Mouse (Mus musculus) forebrain, embryonic 16.5 days (tissue): ENCODE data around the gene Dnttip2. TPM values are rescaled to one million over a fixed set of nuclear protein-coding genes. Genes with fewer than 3 reads are reported as not detected.
"Not testable (repeated sequence)": the region's sequence is repeated elsewhere in the genome, so short reads cannot be mapped to it uniquely, and the experiment has no call there.

ENCODE experiments used
- ATAC-seq: fragments of 200-750 bp; cut with Nextera tagmentation; 2 replicates; pipeline ENCODE4 v1.8.0; 2017; ENCODE audit warnings: mild to moderate bottlenecking, moderate library complexity
- H3K27ac ChIP-seq: fragments of 300-500 bp; sonication (generic); 2 replicates; pipeline ENCODE4 v1.5.1; 2014; ENCODE audit warnings: low read length, control low read depth
- H3K27me3 ChIP-seq: fragments of 300-500 bp; sonication (generic); replicated peaks from 2 replicates; pipeline ENCODE4 v1.6.1; 2014; ENCODE audit warnings: low read length; ENCODE audit not compliant: control insufficient read depth, insufficient read depth
- H3K36me3 ChIP-seq: fragments of 300-500 bp; sonication (generic); 2 replicates; pipeline ENCODE4 v1.6.1; 2014; ENCODE audit not compliant: control insufficient read depth, insufficient read depth
- H3K4me1 ChIP-seq: fragments of 300-500 bp; sonication (generic); replicated peaks from 2 replicates; pipeline ENCODE4 v1.6.1; 2014; ENCODE audit warnings: low read length; ENCODE audit not compliant: control insufficient read depth, insufficient read depth
- H3K4me2 ChIP-seq: fragments of 300-500 bp; sonication (generic); 2 replicates; pipeline ENCODE4 v1.6.1; 2014; ENCODE audit warnings: mild to moderate bottlenecking, low read length, control low read depth
- H3K4me3 ChIP-seq: fragments of 300-500 bp; sonication (generic); replicated peaks from 2 replicates; pipeline ENCODE4 v1.5.1; 2014; ENCODE audit warnings: mild to moderate bottlenecking, low read length, control low read depth
- H3K9ac ChIP-seq: fragments of 300-500 bp; sonication (generic); replicated peaks from 2 replicates; pipeline ENCODE4 v1.6.1; 2014; ENCODE audit warnings: low read depth, low read length, control low read depth
- H3K9me3 ChIP-seq: fragments of 300-500 bp; sonication (generic); 2 replicates; pipeline ENCODE4 v1.6.1; 2016; ENCODE audit warnings: low read length; ENCODE audit not compliant: control insufficient read depth
- WGBS: fragments of 180-500 bp; shearing (Covaris S2); extraction: QIAGEN DNeasy Blood & Tissue Kit; methylation state at CpG from one replicate; pipeline ENCODE4 v1.1.7; 2014; 5-methylcytosine and 5-hydroxymethylcytosine counted together
- polyA plus RNA-seq: library from polyadenylated mRNA; unstranded; fragments of >200 nt; fragmentation: Nextera tagmentation; extraction: Ambion mirVana; gene quantifications from 2 replicates; pipeline ENCODE4 v1.2.1, GENCODE M21; 2015

The Dnttip2 gene
- 51.9 and 59.4 TPM in 2 replicates for polyA plus RNA-seq

DNA sequence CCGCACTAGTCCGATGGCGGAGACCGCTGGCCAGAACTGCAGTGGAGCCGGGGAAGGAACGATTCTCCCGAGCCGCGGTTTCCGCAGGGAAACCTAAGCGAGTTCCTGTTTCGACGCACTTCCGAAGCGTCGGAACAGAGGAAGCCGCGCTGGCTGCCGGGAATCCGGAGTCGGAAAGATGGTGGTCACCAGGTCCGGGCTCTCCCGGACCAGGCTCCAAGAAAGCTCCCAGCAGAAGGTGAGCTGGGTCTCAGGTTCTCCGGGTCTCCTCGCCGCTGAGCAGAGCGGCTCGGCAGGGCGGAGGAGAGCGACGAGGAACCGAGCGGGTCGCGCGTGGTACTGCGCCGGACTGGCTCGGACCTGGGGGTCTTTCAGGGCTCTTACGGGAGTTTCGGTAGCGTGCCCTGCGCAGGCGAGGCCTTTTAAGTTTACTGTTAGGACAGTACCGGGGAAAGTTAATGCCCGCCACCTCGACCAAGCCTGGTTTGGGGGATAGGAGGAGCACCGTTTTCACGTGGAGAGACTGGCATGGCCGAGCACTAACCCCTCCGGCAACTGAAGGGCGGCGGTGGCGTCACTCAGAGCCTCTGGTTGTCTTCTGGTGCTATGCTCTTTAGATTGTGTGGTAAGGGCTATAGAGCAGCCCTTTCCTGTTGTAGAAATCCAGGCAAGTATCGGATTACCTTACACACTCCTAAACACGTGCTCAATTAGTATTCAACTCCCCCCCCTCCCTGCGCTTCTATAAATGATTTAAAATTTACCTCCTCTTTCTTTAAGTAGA lies at the start of gene Dnttip2:
TSS of gene Dnttip2 (plus strand) at position 148 of the 784 bp plus-strand sequence.
- WGBS: under 1% methylated on average over 57 of the region's 57 CpGs
- H3K36me3 ChIP-seq: peaks cover 3% of the 10 kb centered on the region; the same call in 1 of the 2 replicates
- H3K4me1 ChIP-seq: peaks cover 34% of the 10 kb centered on the region
- H3K4me3 ChIP-seq: peak within 1 kb of the TSS; percentile 97
- peak within 1 kb of the TSS; percentile 93 for H3K9ac ChIP-seq
- H3K4me2 ChIP-seq: peak within 1 kb of the TSS; percentile 94
- H3K27ac ChIP-seq: peak within 1 kb of the TSS; percentile 63
- H3K27me3 ChIP-seq: no peaks in the 10 kb centered on the region
- ATAC-seq: peak; percentile 97
- no peaks in the 10 kb centered on the region for H3K9me3 ChIP-seq

DNA sequence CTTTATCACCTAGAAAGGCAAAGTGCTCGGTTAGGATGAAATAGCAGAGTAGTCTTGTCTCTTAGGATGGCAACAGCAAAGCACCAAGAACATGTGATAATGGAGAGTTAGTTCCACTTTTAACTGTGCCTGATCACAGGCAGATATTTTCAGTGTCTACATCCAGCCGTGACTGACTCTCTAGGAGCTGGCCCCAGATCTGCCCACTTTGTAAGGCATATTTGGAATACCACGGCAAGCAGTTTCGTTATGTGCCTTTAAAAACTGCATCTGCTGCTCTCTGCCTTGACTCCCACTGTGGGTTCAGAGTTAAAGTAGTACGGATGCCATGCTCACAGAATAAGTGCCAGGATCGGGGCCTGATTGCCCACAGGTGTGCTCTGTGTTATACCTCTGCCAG lies 47.2 kb upstream of the Dnttip2 start:
- 75% methylated on average over 6 of the region's 6 CpGs for WGBS
- not testable (repeated sequence) for H3K9me3 ChIP-seq, H3K4me2 ChIP-seq, H3K4me3 ChIP-seq, H3K36me3 ChIP-seq, H3K9ac ChIP-seq, H3K27me3 ChIP-seq, H3K27ac ChIP-seq, ATAC-seq, H3K4me1 ChIP-seq

DNA sequence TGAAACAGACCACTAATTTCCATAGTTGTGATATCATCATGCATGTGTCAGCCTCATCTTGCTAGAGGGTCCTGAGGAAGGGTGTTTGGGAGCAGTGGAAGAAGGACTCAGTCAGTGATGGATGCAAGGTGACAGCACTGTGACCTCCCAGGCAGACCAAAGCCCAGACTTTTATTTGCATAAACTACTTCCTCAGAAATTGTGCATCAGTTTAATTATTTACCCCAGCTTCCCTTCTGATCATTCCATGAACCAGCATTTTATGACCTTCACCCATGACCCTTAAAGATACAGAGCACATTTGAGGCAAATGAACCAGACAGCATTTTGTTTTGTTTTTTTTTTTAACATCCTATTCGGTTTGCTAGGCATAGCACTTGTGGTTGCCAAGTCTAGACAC lies 38.4 kb upstream of the Dnttip2 start:
- Histone ChIP-seq H3K4me3 (no peak overlapping the region), H3K27me3 (no peaks in the 10 kb centered on the region), H3K4me2 (no peak overlapping the region), H3K36me3 (no peaks in the 10 kb centered on the region), H3K9me3 (no peaks in the 10 kb centered on the region), H3K4me1 (no peaks in the 10 kb centered on the region), H3K9ac (no peak overlapping the region), H3K27ac (no peak overlapping the region)
- 42% methylated on average over 1 of the region's 1 CpGs for WGBS
- ATAC-seq: no peak

DNA sequence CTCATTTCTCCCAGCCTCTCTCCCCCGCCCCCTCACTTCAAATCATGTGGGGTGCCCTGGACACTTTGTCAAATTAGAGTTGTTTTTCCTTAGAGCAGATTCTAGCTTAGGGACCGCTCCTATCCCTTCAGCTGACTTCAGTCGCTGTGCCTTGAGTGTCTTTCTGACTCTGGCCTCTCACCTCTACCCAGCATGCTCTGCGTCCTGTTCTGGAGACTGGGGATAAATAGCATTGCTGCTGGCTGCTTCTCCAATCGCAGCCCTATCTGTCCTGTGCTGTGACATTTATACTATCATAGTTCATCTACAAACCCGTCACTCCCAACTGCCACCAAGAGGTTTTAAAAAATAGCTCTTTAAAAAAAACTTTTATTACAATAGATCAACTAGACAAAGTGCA lies 31.3 kb upstream of the Dnttip2 start:
- ATAC-seq: no peak
- WGBS: 61% methylated on average over 6 of the region's 6 CpGs
- H3K9ac ChIP-seq: no peak overlapping the region

DNA sequence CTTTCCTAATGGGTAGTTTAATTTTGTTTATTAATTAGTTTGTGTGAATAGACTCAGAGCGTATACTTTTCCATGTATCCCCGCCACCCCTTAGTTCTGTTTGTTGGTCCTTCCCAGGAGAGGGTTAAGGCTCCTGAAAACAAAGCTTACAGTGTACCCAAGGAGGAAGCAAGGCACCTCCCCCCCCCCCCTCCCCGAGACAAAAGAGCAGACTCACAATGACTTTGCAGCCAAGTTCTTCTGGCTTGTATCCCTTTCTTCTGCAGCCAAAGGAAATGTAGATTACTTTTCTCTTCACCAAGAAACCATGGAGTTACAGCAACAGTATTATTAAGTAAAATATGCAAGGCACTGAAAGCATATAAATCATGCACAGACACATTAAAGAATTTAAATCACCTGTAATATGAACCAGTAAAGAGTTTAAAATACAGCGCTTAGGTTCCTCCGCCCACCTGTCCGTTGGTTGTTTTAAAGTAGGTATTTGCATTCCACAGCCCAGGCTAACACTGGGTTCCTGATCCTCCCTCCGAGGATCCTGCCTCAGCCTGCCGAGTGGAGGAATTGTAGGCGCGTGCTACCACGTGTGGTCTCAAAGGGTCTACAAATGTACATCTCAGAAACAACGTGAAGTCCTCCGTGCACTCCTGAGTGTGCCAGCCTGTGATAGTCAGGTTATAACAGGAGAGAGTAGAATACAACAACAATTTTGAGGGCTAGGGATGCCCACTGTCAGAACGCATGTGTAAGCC lies 30.6 kb upstream of the Dnttip2 start:
- H3K4me2 ChIP-seq: no peak overlapping the region
- 44% methylated on average over 14 of the region's 14 CpGs for WGBS
- H3K36me3 ChIP-seq: no peaks in the 10 kb centered on the region
- H3K9me3 ChIP-seq: no peaks in the 10 kb centered on the region
- no peak for ATAC-seq
- H3K27ac ChIP-seq: no peak overlapping the region
- H3K27me3 ChIP-seq: no peaks in the 10 kb centered on the region
- H3K4me3 ChIP-seq: no peak overlapping the region
- no peak overlapping the region for H3K9ac ChIP-seq
- peaks cover 15% of the 10 kb centered on the region for H3K4me1 ChIP-seq

More for the DNA sequence above, 31.3 kb upstream of the Dnttip2 start:
- H3K27me3 ChIP-seq: no peaks in the 10 kb centered on the region
- no peak overlapping the region for H3K4me3 ChIP-seq
- H3K27ac ChIP-seq: no peak overlapping the region
- no peaks in the 10 kb centered on the region for H3K9me3 ChIP-seq
- no peak overlapping the region for H3K4me2 ChIP-seq
- H3K4me1 ChIP-seq: peaks cover 15% of the 10 kb centered on the region
- no peaks in the 10 kb centered on the region for H3K36me3 ChIP-seq

DNA sequence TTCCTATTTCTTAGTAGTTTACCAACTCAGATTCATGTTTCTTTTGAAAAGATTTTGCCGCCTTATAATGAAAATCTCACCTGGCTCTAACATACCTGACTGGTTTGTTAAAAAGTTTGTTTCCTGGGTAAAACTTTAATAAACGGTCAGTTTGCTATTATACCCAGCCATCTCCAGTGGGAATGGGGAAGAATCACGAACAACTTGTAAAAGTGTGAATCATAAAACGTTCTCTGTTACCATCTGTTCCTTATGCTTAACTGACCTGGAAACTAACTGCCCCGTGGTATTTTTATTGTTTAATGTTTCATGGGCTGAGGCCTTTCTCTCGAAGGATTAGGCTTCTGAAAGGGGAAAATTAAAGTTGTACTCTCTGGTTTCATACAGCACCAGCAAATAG lies 29.4 kb upstream of the Dnttip2 start:
- Histone ChIP-seq H3K4me1 (peaks cover 15% of the 10 kb centered on the region), H3K36me3 (no peaks in the 10 kb centered on the region), H3K27ac (peak overlapping the region; percentile 25; the same call in 1 of the 2 replicates), H3K4me3 (peak overlapping the region; percentile 81), H3K27me3 (no peaks in the 10 kb centered on the region), H3K9me3 (no peaks in the 10 kb centered on the region), H3K4me2 (peak overlapping the region; percentile 50), H3K9ac (peak overlapping the region; percentile 42; the same call in 1 of the 2 replicates)
- 38% methylated on average over 6 of the region's 6 CpGs for WGBS
- no peak for ATAC-seq

DNA sequence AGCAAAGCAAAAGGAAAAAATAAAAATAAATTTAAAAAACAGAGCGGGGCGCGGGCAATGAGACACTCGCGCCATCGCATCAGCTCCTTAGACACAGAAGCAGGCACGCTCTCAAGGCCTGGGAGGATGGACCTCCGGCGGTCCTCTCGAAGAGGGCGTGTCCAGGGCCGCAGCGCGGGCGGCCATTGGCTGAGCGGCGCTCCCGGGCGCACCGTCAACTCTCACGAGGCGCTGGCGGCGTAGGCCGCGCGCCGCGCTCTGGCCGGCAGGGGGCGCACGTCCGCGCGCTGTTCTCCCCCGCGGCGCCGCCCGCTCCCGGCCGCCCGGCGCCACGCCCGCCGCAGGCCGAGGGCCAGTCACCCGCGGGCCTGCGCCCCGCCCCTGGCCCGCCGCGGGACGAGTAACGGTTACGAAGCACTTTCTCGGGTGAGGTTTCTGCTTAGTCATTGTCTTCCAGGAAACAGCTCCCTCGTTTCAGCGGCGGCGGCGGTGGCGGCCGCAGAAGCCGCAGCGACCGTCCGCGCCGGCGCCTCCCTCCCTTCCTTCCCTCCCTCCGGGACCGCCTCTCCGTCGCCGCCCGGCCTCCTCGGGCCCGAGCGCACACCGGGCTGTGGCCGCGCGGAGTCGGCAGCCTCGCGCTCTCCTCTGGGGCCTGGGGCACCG lies 28.8 kb upstream of the Dnttip2 start, which contains the start of gene Gclm:
TSS of gene Gclm (plus strand) at position 343 of the 663 bp plus-strand sequence.
- Histone ChIP-seq H3K27me3 (no peaks in the 10 kb centered on the region), H3K36me3 (no peaks in the 10 kb centered on the region), H3K9me3 (no peaks in the 10 kb centered on the region), H3K4me3 (peak within 1 kb of the TSS; percentile 81), H3K4me2 (peak within 1 kb of the TSS; percentile 57), H3K27ac (peak within 1 kb of the TSS; percentile 87), H3K4me1 (peaks cover 15% of the 10 kb centered on the region), H3K9ac (peak within 1 kb of the TSS; percentile 90)
- ATAC-seq: peak; percentile 99
- under 1% methylated on average over 68 of the region's 90 CpGs for WGBS

DNA sequence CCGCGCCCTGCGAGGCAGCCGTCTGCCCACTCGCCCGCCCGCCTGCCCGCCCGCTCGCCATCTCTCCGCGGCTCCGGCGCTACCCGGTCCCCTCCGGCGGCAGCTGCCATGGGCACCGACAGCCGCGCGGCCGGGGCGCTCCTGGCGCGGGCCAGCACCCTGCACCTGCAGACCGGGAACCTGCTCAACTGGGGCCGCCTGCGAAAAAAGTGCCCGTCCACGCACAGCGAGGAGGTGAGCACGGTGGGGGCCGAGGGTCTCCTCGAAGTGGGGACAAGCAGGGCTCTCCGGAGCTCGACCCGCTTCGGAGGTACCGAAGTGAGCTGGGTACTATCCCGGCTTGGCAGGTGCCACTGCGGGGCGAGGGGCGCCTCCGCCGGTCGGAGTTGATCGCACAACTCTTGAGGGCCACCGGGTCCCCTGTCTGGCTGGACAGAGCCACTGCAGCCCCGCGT lies 28.3 kb upstream of the Dnttip2 start:
- Histone ChIP-seq H3K9ac (peak overlapping the region; percentile 90), H3K36me3 (no peaks in the 10 kb centered on the region), H3K4me1 (peaks cover 15% of the 10 kb centered on the region), H3K4me3 (peak overlapping the region; percentile 81), H3K27ac (peak overlapping the region; percentile 87), H3K4me2 (peak overlapping the region; percentile 57), H3K27me3 (no peaks in the 10 kb centered on the region), H3K9me3 (no peaks in the 10 kb centered on the region)
- WGBS: under 1% methylated on average over 45 of the region's 50 CpGs
- peak; percentile 27 for ATAC-seq

DNA sequence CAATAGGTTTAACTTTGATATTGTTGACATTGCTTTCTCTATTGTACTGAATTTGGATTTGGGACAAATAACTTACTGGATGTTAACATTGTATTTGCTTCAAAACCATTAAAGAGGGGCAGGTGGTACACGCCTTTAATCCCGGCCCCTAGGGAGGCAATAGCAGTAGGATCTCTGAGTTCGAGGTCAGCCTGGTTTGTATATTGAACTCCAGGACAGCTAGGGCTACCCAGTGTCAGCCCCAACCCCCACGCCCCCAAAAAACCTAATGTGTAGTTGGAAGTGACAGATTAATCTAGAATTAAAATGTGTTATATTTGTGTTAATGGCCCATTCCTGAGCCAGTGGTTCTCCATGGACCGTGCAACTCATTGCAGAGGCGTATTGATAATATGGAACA lies 27.8 kb upstream of the Dnttip2 start:
- Histone ChIP-seq H3K4me1 (peaks cover 15% of the 10 kb centered on the region), H3K9ac (peak overlapping the region; percentile 90), H3K27ac (no peak overlapping the region), H3K4me2 (peak overlapping the region; percentile 57), H3K9me3 (no peaks in the 10 kb centered on the region; the same call in 1 of the 2 replicates), H3K4me3 (peak overlapping the region; percentile 81), H3K27me3 (no peaks in the 10 kb centered on the region), H3K36me3 (no peaks in the 10 kb centered on the region)
- no peak for ATAC-seq
- 21% methylated on average over 6 of the region's 6 CpGs for WGBS
